In the genomic region with DNA sequence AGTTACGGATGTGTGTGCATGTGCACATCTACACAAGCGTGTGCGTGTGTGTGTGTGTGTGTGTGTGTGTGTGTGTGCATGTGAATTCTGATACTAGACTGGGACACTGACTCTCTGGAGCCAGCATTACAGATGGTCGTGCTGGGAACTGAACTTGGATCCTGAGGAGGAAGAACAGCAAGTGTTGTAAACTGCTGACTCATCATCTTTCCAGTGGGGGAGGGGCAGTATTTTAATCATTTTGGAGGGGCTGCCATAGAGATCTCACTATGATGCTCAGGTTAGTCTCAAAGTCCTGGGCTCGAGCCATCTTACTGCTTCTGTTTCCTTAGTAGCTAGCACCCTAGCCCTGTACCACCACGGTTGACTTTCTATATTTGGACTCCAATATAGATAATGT, we compare ENCODE assay signal across 27 mouse cellular contexts. TPM values are rescaled to one million over a fixed set of nuclear protein-coding genes. Genes with fewer than 3 reads are reported as not detected.
DNase-seq lines count a peak whose midpoint lies in the region; ATAC-seq and TF ChIP-seq lines count a peak whose summit lies in the region.
"Had no signal": no experiment of that assay in that cellular context is flagged by ENCODE, and none has a peak within 500 bp of the region (broad histone marks: within the 10 kb centered on the region; RNA-seq: fewer than 3 reads in every experiment).

No protein-coding gene starts in this region.

- peaks cover 65% of the 10 kb centered on the region for H3K4me1 ChIP-seq in heart, embryonic 11.5 days (ENCODE audit: control insufficient read depth, insufficient read depth, low read length)
- H3K4me1 ChIP-seq in heart, embryonic 14.5 days (ENCODE audit: control insufficient read depth in 2 of 2, insufficient read depth in 2 of 2, low read length in 2 of 2): peaks cover 21 to 58% of the 10 kb centered on the region in 2 experiments
- H3K4me1 ChIP-seq in CH12.LX (ENCODE audit: control insufficient read depth in 1 of 2, insufficient read depth in 2 of 2) (peaks cover 0 to 6% of the 10 kb centered on the region in 2 experiments; a peak in 2 of 4 replicates), ES-E14 (ENCODE audit: control insufficient read depth in 2 of 2, insufficient read depth in 2 of 2, low read length in 2 of 2, poor library complexity in 1 of 2) (peaks cover 0 to 5% of the 10 kb centered on the region in 2 experiments; a peak in 1 of 4 replicates)

- TF ChIP-seq CTCF in CH12.LX (conservative IDR thresholded peaks at IDR 0.05 in 1 of 2, IDR thresholded peaks at IDR 0.05 in 1 of 2; ENCODE audit: low read depth in 2 of 2, low read length in 2 of 2): no peak

- H3K79me2 ChIP-seq in CH12.LX (replicated peaks; ENCODE audit: control insufficient read depth, extremely low read depth, insufficient read depth, poor library complexity, severe bottlenecking): no peaks in the 10 kb centered on the region

- dilution Hi-C loops in CH12.LX (cut with MboI; ENCODE audit: extremely low pct_ligation_motif_present, extremely low pct_unique_long_range_greater_than_20kb, low sequenced_read_pairs): no loop called here

- H3K9me3 ChIP-seq in heart, embryonic 11.5 days (replicated peaks; ENCODE audit: control insufficient read depth, low read length): no peaks in the 10 kb centered on the region
- H3K9me3 ChIP-seq in heart, embryonic 14.5 days (ENCODE audit: control insufficient read depth, low read length): no peaks in the 10 kb centered on the region
- H3K9me3 ChIP-seq in CH12.LX (replicated peaks; ENCODE audit: low read length): no peaks in the 10 kb centered on the region
- H3K9me3 ChIP-seq in ES-E14 (ENCODE audit: control insufficient read depth, insufficient read depth, low read depth, low read length): no peaks in the 10 kb centered on the region
- H3K9me3 ChIP-seq: forebrain, embryonic 10.5 days; forebrain, embryonic 13.5 days; heart, embryonic 15.5 days; hindbrain, embryonic 12.5 days; hindbrain, embryonic 15.5 days had no signal

- no peaks in the 10 kb centered on the region for H3K36me3 ChIP-seq in heart, embryonic 11.5 days (ENCODE audit: control insufficient read depth, insufficient read depth, low read length)
- H3K36me3 ChIP-seq in heart, embryonic 14.5 days (ENCODE audit: control insufficient read depth, insufficient read depth, low read length): no peaks in the 10 kb centered on the region
- H3K36me3 ChIP-seq in CH12.LX (replicated peaks in 1 of 2; ENCODE audit: control insufficient read depth in 1 of 2, insufficient read depth in 1 of 2, low read length in 1 of 2): no peaks in the 10 kb centered on the region
- H3K36me3 ChIP-seq in ES-E14 (ENCODE audit: control insufficient read depth, insufficient read depth, low read length, poor library complexity, severe bottlenecking): no peaks in the 10 kb centered on the region
- H3K36me3 ChIP-seq: G1E; heart, embryonic 15.5 days; hindbrain, embryonic 12.5 days; hindbrain, embryonic 15.5 days had no signal

- no peak for TF ChIP-seq RAD21 in CH12.LX (IDR thresholded peaks at IDR 0.05; ENCODE audit: low read depth, low read length)

- WGBS in heart, embryonic 11.5 days (ENCODE audit: insufficient replicate concordance): 62% methylated on average over 6 of the region's 6 CpGs
- 58% methylated on average over 6 of the region's 6 CpGs for WGBS in heart, embryonic 14.5 days

- ATAC-seq in heart, embryonic 11.5 days (replicated peaks; ENCODE audit: insufficient number of reproducible peaks, low FRiP score, low TSS enrichment): no peak
- ATAC-seq in heart, embryonic 14.5 days (ENCODE audit: insufficient number of reproducible peaks, insufficient read depth, low FRiP score, low read depth): no peak
- ATAC-seq: activated CD4-positive, CD25-positive, alpha-beta regulatory T cell, adult 4 months; forebrain, embryonic 13.5 days; forebrain, embryonic 16.5 days; intestine, postnatal 0 days had no signal

- in situ Hi-C loops in CH12.LX (cut with MboI; ENCODE audit: low pct_ligation_motif_present, low pct_unique_long_range_greater_than_20kb, low sequenced_read_pairs): no loop called here
- in situ Hi-C loops in ES-E14 (cut with MboI; ENCODE audit: low sequenced_read_pairs in 2 of 2, unreplicated experiment in 2 of 2): no loop called here

- peak overlapping the region; percentile 22; the same call in 1 of the 2 replicates for H3K4me2 ChIP-seq in heart, embryonic 11.5 days
- H3K4me2 ChIP-seq in heart, embryonic 14.5 days (ENCODE audit: low read length): 0 out of 2 replicates have a peak overlapping the region, but pooled peaks have one; percentile 9
- no peak overlapping the region for H3K4me2 ChIP-seq in CH12.LX (ENCODE audit: insufficient read depth, low read depth, poor library complexity, severe bottlenecking)
- H3K4me2 ChIP-seq: forebrain, embryonic 13.5 days; heart, embryonic 15.5 days; hindbrain, embryonic 12.5 days; hindbrain, embryonic 15.5 days had no signal

- no peak overlapping the region for H3K4me3 ChIP-seq in heart, embryonic 11.5 days (ENCODE audit: low read depth, low read length)
- H3K4me3 ChIP-seq in heart, embryonic 14.5 days (ENCODE audit: control insufficient read depth in 1 of 2, insufficient read depth in 1 of 2, low read depth in 1 of 2, low read length in 2 of 2): no peak overlapping the region
- no peak overlapping the region for H3K4me3 ChIP-seq in CH12.LX (replicated peaks in 1 of 3; ENCODE audit: low read depth in 2 of 3, low read length in 2 of 3, poor library complexity in 1 of 3)
- no peak overlapping the region for H3K4me3 ChIP-seq in ES-E14 (ENCODE audit: insufficient read depth in 1 of 2, low read depth in 1 of 2, low read length in 2 of 2, poor library complexity in 1 of 2, severe bottlenecking in 1 of 2)
- H3K4me3 ChIP-seq: forebrain, embryonic 10.5 days; forebrain, embryonic 13.5 days; heart, embryonic 15.5 days; hindbrain, embryonic 12.5 days; hindbrain, embryonic 15.5 days had no signal

- no peak for TF ChIP-seq EP300 in CH12.LX (IDR thresholded peaks at IDR 0.05; ENCODE audit: low read length)

- DNase-seq in heart, adult 11 months: no peak
- DNase-seq in heart, adult 9 months (ENCODE audit: low spot score in 2 of 2): no peak
- DNase-seq in CH12.LX (ENCODE audit: extremely low read depth): no peak
- no peak for DNase-seq in ES-E14 (ENCODE audit: low read depth, low spot score)
- no peak for DNase-seq in adrenal gland, postnatal 14 days
- DNase-seq in spleen, postnatal 14 days (ENCODE audit: low spot score in 2 of 2): no peak
- DNase-seq: adrenal gland, adult 8-10 months; adrenal gland, postnatal 36 days; B cell, adult 2 months; cerebellum, adult 18-20 months; cerebellum, adult 9-10 months; cerebellum, postnatal 14 days; gastrocnemius, postnatal 10 days; gastrocnemius, postnatal 36 days; heart, postnatal 14 days; kidney, adult 8-10 months had no signal

- TF ChIP-seq POLR2A in CH12.LX (IDR thresholded peaks at IDR 0.05; ENCODE audit: low read depth, low read length): no peak

- no peaks in the 10 kb centered on the region for H3K27me3 ChIP-seq in heart, embryonic 11.5 days (ENCODE audit: control insufficient read depth, insufficient read depth, low read length)
- H3K27me3 ChIP-seq in heart, embryonic 14.5 days (ENCODE audit: control insufficient read depth, insufficient read depth, low read length): no peaks in the 10 kb centered on the region
- H3K27me3 ChIP-seq in CH12.LX (replicated peaks): peaks cover 14% of the 10 kb centered on the region
- H3K27me3 ChIP-seq: forebrain, embryonic 13.5 days; heart, embryonic 15.5 days; hindbrain, embryonic 12.5 days; hindbrain, embryonic 15.5 days had no signal

- H3K9ac ChIP-seq in heart, embryonic 11.5 days (ENCODE audit: low read depth, low read length): no peak overlapping the region
- H3K9ac ChIP-seq in heart, embryonic 14.5 days (ENCODE audit: low read length): no peak overlapping the region
- H3K9ac ChIP-seq in CH12.LX (ENCODE audit: insufficient read depth, low read depth) (no peak overlapping the region), ES-E14 (ENCODE audit: insufficient read depth, low read depth, low read length, poor library complexity, severe bottlenecking) (no peak overlapping the region)
- H3K9ac ChIP-seq: forebrain, embryonic 13.5 days; heart, embryonic 15.5 days; hindbrain, embryonic 12.5 days; hindbrain, embryonic 15.5 days had no signal

- no peak overlapping the region; the same call in 1 of the 2 replicates for H3K27ac ChIP-seq in heart, embryonic 11.5 days (ENCODE audit: low read depth, low read length)
- no peak overlapping the region for H3K27ac ChIP-seq in heart, embryonic 14.5 days (replicated peaks in 1 of 2; ENCODE audit: control insufficient read depth in 1 of 2, insufficient read depth in 1 of 2, low read depth in 2 of 2, low read length in 2 of 2)
- H3K27ac ChIP-seq in CH12.LX (ENCODE audit: insufficient read depth, low read depth) (no peak overlapping the region), ES-E14 (ENCODE audit: insufficient read depth, low read depth, low read length, poor library complexity, severe bottlenecking) (no peak overlapping the region)
- H3K27ac ChIP-seq: forebrain, embryonic 10.5 days; forebrain, embryonic 13.5 days; heart, embryonic 15.5 days; hindbrain, embryonic 12.5 days; hindbrain, embryonic 15.5 days had no signal

TF ChIP-seq in CH12.LX, 34 proteins besides CTCF, POLR2A, EP300 and RAD21 (continues in another document):
- TF ChIP-seq MAFK (IDR thresholded peaks at IDR 0.05; ENCODE audit: insufficient replicate concordance, low read length) (peak; percentile 98), JUND (conservative IDR thresholded peaks at IDR 0.05; ENCODE audit: low read depth, low read length) (no peak), BHLHE40 (IDR thresholded peaks at IDR 0.05; ENCODE audit: low read depth, low read length) (no peak), USF1 (IDR thresholded peaks at IDR 0.05; ENCODE audit: low read depth, low read length) (no peak), CHD1 (IDR thresholded peaks at IDR 0.05; ENCODE audit: low read depth, low read length) (no peak), MYC (IDR thresholded peaks at IDR 0.05; ENCODE audit: low read depth, low read length) (no peak)

TF ChIP-seq in ES-E14, 5 proteins besides CTCF, POLR2A, EP300 and RAD21:
- TF ChIP-seq MAFK (IDR thresholded peaks at IDR 0.05; ENCODE audit: insufficient read depth, low read depth, low read length) (peak; percentile 99), HCFC1 (IDR thresholded peaks at IDR 0.05; ENCODE audit: borderline replicate concordance, insufficient read depth, low read length) (no peak)

RNA-seq across cellular contexts. Expression of gene Syne2, which starts 5.5 kb away (rescaled TPM):
- 45.2 and 64.1 TPM in 2 replicates for polyA plus RNA-seq in heart, embryonic 11.5 days (2014; fragmentation: Nextera tagmentation; extraction: Ambion mirVana)
- polyA plus RNA-seq in heart, embryonic 14.5 days (2014; fragmentation: Nextera tagmentation; extraction: Ambion mirVana): 52.5 and 55.9 TPM in 2 replicates
- total RNA-seq in CH12.LX (2012; rRNA removed): 3.7 and 3.9 TPM in 2 replicates
- 4.8 and 4.9 TPM in 2 replicates for total RNA-seq in CH12.LX (2014; rRNA removed)
- 6.1 and 7.5 TPM in 2 replicates for polyA plus RNA-seq in CH12.LX (2012; ENCODE audit: insufficient read length, low read depth)
- total RNA-seq in ES-E14 (2012; rRNA removed): 15.0 and 22.8 TPM in 2 replicates
- total RNA-seq in adrenal gland, postnatal 14 days (2021): 61.7 and 63.1 TPM in 2 replicates
- polyA plus RNA-seq: G1E had no signal
